8 mouse cellular contexts compared by ENCODE assay signal in the genomic region with DNA sequence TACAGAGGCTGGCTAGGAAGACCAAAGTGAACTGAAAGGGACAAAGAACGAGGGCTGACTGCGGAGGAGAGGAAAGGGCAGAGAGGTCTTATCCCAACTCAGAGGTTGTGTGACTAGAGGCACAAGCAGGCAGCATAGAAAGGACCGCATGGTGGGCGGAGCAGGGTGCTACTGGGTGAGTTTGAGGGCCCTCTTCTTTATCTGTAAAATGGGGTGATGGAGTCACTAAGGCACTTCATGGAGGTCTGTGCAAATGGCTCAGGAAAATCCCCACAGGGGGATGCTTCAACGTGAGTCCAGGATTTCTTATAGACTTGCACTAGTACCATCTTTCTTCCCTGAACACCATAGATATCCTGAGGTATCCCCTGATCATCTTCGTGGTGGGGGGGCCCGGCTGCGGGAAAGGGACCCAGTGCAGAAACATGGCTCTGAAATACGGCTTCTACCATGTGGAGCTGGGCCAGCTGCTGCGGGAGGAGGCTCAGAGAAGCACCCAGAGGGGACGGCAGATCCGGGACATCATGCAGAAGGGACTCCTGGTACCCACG. TPM values are rescaled to one million over a fixed set of nuclear protein-coding genes. Genes with fewer than 3 reads are reported as not detected.
DNase-seq lines count a peak whose midpoint lies in the region; ATAC-seq and TF ChIP-seq lines count a peak whose summit lies in the region.

No protein-coding gene starts in this region.

- no peaks in the 10 kb centered on the region for H3K4me1 ChIP-seq in lung, postnatal 0 days (ENCODE audit: insufficient read depth, low read depth, low read length)
- peaks cover 4% of the 10 kb centered on the region; the same call in 1 of the 2 replicates for H3K4me1 ChIP-seq in limb, embryonic 11.5 days (ENCODE audit: control insufficient read depth, insufficient read depth, low read length)
- H3K4me1 ChIP-seq in olfactory bulb, adult 2 months (ENCODE audit: control insufficient read depth, insufficient read depth, low read length): peaks cover 11% of the 10 kb centered on the region

- H3K4me3 ChIP-seq in lung, postnatal 0 days (ENCODE audit: low read depth, low read length): peak overlapping the region; percentile 68; the same call in 1 of the 2 replicates
- H3K4me3 ChIP-seq in limb, embryonic 11.5 days (ENCODE audit: low read depth, low read length): peak overlapping the region; percentile 68; the same call in 1 of the 2 replicates
- peak overlapping the region; percentile 83 for H3K4me3 ChIP-seq in olfactory bulb, adult 2 months (ENCODE audit: insufficient read depth, low read depth, low read length)

- TF ChIP-seq POLR2A in olfactory bulb, adult 2 months (IDR thresholded peaks at IDR 0.05; ENCODE audit: insufficient read depth, low read depth, low read length): no peak

- no peak for TF ChIP-seq EP300 in lung, postnatal 0 days (IDR thresholded peaks at IDR 0.05)

- TF ChIP-seq CTCF in lung, postnatal 0 days (IDR thresholded peaks at IDR 0.05): no peak
- no peak for TF ChIP-seq CTCF in olfactory bulb, adult 2 months (IDR thresholded peaks at IDR 0.05; ENCODE audit: insufficient read depth, low read depth, low read length)

- H3K9me3 ChIP-seq in lung, postnatal 0 days (ENCODE audit: low read length): no peaks in the 10 kb centered on the region
- no peaks in the 10 kb centered on the region for H3K9me3 ChIP-seq in limb, embryonic 11.5 days (ENCODE audit: control insufficient read depth, low read length)

- WGBS in lung, postnatal 0 days: 60% methylated on average over 13 of the region's 13 CpGs
- WGBS in limb, embryonic 11.5 days: 75% methylated on average over 13 of the region's 13 CpGs
- 70% methylated on average over 13 of the region's 13 CpGs for WGBS in olfactory bulb, adult 2 months

- peak; percentile 40 for DNase-seq in cerebellum, adult 11 months
- no peak for DNase-seq in cerebellum, postnatal 25 days
- no peak for DNase-seq in lung, postnatal 0 days (ENCODE audit: low spot score)
- DNase-seq in lung, postnatal 10 days: no peak
- no peak for DNase-seq in limb, embryonic 11.5 days (ENCODE audit: low spot score)
- DNase-seq in right cerebral cortex, postnatal 14 days: no peak
- DNase-seq in testis, postnatal 10 days (ENCODE audit: low spot score): no peak

- no peaks in the 10 kb centered on the region for H3K36me3 ChIP-seq in lung, postnatal 0 days (ENCODE audit: insufficient read depth, low read length)
- H3K36me3 ChIP-seq in limb, embryonic 11.5 days (ENCODE audit: control insufficient read depth, insufficient read depth, low read length): no peaks in the 10 kb centered on the region

- H3K27ac ChIP-seq in lung, postnatal 0 days (ENCODE audit: low read length): peak overlapping the region; percentile 82; the same call in 1 of the 2 replicates
- H3K27ac ChIP-seq in limb, embryonic 11.5 days (replicated peaks; ENCODE audit: low read depth, low read length): peak overlapping the region; percentile 72; the same call in 1 of the 2 replicates
- peak overlapping the region; percentile 98 for H3K27ac ChIP-seq in olfactory bulb, adult 2 months (ENCODE audit: insufficient read depth, low read depth, low read length)

- no peaks in the 10 kb centered on the region for H3K27me3 ChIP-seq in lung, postnatal 0 days (replicated peaks; ENCODE audit: insufficient read depth, low read length)
- no peaks in the 10 kb centered on the region for H3K27me3 ChIP-seq in limb, embryonic 11.5 days (ENCODE audit: control insufficient read depth, insufficient read depth, low read length)

- peak overlapping the region; percentile 60; the same call in 1 of the 2 replicates for H3K9ac ChIP-seq in lung, postnatal 0 days (replicated peaks; ENCODE audit: low read depth)
- peak overlapping the region; percentile 80; the same call in 1 of the 2 replicates for H3K9ac ChIP-seq in limb, embryonic 11.5 days (ENCODE audit: low read length)

- H3K4me2 ChIP-seq in lung, postnatal 0 days (replicated peaks; ENCODE audit: low read depth, low read length): peak overlapping the region; percentile 74; the same call in 1 of the 2 replicates
- peak overlapping the region; percentile 84; the same call in 1 of the 2 replicates for H3K4me2 ChIP-seq in limb, embryonic 11.5 days (ENCODE audit: low read depth, severe bottlenecking)

- ATAC-seq in lung, postnatal 0 days: no peak
- ATAC-seq in limb, embryonic 11.5 days (ENCODE audit: insufficient number of reproducible peaks, low FRiP score, low TSS enrichment, low read depth): no peak

RNA-seq across cellular contexts. Expression of gene Gm17949, which starts 1.1 kb away (rescaled TPM):
- polyA plus RNA-seq in lung, postnatal 0 days (2015; fragmentation: Nextera tagmentation; extraction: Ambion mirVana): 0.50 and 0.68 TPM in 2 replicates
- polyA plus RNA-seq in limb, embryonic 11.5 days (2014; fragmentation: Nextera tagmentation; extraction: Ambion mirVana): 0.21 and 0.37 TPM in 2 replicates
- polyA plus RNA-seq in olfactory bulb, adult 2 months (2012; ENCODE audit: insufficient read depth, insufficient read length, low replicate concordance, missing spikeins): not detected in 2 replicates

RNA-seq across cellular contexts. Expression of gene Gtf2f1, which starts 1.2 kb away (rescaled TPM):
- 33.3 and 37.0 TPM in 2 replicates for polyA plus RNA-seq in lung, postnatal 0 days (2015; fragmentation: Nextera tagmentation; extraction: Ambion mirVana)
- 73.8 and 76.6 TPM in 2 replicates for polyA plus RNA-seq in limb, embryonic 11.5 days (2014; fragmentation: Nextera tagmentation; extraction: Ambion mirVana)
- polyA plus RNA-seq in olfactory bulb, adult 2 months (2012; ENCODE audit: insufficient read depth, insufficient read length, low replicate concordance, missing spikeins): not detected in 2 replicates

RNA-seq across cellular contexts. Expression of gene Pspn, which starts 12.5 kb away (rescaled TPM):
- 0.37 TPM in 1 of 2 replicates, not detected in the other for polyA plus RNA-seq in lung, postnatal 0 days (2015; fragmentation: Nextera tagmentation; extraction: Ambion mirVana)
- polyA plus RNA-seq in limb, embryonic 11.5 days (2014; fragmentation: Nextera tagmentation; extraction: Ambion mirVana): 0.72 TPM in 1 of 2 replicates, not detected in the other
- polyA plus RNA-seq in olfactory bulb, adult 2 months (2012; ENCODE audit: insufficient read depth, insufficient read length, low replicate concordance, missing spikeins): not detected in 2 replicates

RNA-seq across cellular contexts. Expression of gene Alkbh7, which starts 15.2 kb away (rescaled TPM):
- polyA plus RNA-seq in lung, postnatal 0 days (2015; fragmentation: Nextera tagmentation; extraction: Ambion mirVana): 31.3 and 35.3 TPM in 2 replicates
- polyA plus RNA-seq in limb, embryonic 11.5 days (2014; fragmentation: Nextera tagmentation; extraction: Ambion mirVana): 40.2 and 42.1 TPM in 2 replicates
- not detected in 2 replicates for polyA plus RNA-seq in olfactory bulb, adult 2 months (2012; ENCODE audit: insufficient read depth, insufficient read length, low replicate concordance, missing spikeins)

RNA-seq across cellular contexts. Expression of gene Khsrp, which starts 19.0 kb away (rescaled TPM):
- polyA plus RNA-seq in lung, postnatal 0 days (2015; fragmentation: Nextera tagmentation; extraction: Ambion mirVana): 20.4 and 21.0 TPM in 2 replicates
- polyA plus RNA-seq in limb, embryonic 11.5 days (2014; fragmentation: Nextera tagmentation; extraction: Ambion mirVana): 48.4 and 48.7 TPM in 2 replicates
- 183 TPM in 1 of 2 replicates, not detected in the other for polyA plus RNA-seq in olfactory bulb, adult 2 months (2012; ENCODE audit: insufficient read depth, insufficient read length, low replicate concordance, missing spikeins)

Comparison
In these comparisons a context has a peak if more than half of its experiments do, and no peak if none do; other contexts are left out.
1. RNA of gene Gtf2f1, which starts 1.2 kb away (polyA plus RNA-seq): 73.8 to 76.6 TPM in limb, embryonic 11.5 days and 33.3 to 37.0 TPM in lung, postnatal 0 days; not detected in olfactory bulb, adult 2 months; every median in the first group is over 10 times any median in the second.
2. Peak in every context shown above with its lines, with median percentiles within 50 percentile points of each other: H3K27ac ChIP-seq and H3K4me3 ChIP-seq.